ENCODE assay signal across 7 mouse cellular contexts in the genomic region with DNA sequence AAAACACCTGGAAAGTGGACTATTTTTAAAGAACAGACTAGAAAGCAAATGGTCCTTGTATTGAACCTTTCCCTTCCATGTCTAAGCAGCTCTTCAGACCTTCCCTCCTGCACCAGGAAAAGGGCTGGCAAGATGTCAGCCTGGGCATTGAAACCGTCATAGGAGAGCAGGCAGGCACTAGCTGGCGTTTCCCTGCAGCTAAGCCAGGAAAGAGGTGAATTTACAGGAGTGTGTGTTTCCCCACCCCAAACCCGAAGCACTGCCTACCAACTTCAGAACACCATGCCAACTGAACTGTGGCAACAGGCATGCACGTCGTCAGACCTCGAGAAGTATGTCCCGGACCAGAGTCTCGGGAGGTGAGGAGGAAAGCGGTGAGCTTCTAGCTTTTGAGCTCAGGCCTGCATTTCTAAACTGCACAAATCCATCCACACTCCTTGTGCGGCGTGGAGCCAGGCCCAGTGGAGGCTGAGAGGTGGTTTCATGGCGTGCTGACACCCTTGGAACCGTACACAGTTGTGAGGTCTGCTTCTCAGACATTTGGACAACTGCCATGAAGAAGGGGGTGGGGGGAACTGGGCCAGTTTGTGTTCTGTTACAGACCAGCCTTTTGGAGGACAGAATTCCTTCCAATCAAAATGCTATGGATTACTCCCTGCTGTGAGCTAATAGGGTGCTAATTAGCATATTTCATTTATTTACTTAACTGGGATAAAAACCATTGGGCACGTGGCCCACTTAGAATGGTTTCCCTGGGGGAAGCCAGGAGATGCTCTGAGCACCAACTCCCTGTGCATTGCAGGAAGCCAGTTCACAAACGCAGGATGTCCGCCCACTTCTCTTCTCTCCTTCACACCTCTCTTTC.
DNase-seq lines count a peak whose midpoint lies in the region; ATAC-seq lines count a peak whose summit lies in the region.

No protein-coding gene starts in this region.

- H3K27ac ChIP-seq in forebrain, embryonic 14.5 days (ENCODE audit: low read depth, low read length) = peak overlapping the region; percentile 71

- 24% methylated on average over 16 of the region's 16 CpGs for WGBS in forebrain, embryonic 14.5 days

- peak; percentile 35 to 42 for DNase-seq in kidney, postnatal 4 days
- DNase-seq in kidney, adult 11 months = no peak
- peak; percentile 95 for DNase-seq in forebrain, embryonic 14.5 days (ENCODE audit: low spot score)
- peak; percentile 6 for DNase-seq in left cerebral cortex, adult 11 months (ENCODE audit: low spot score)
- peak; percentile 11 to 36 for DNase-seq in right cerebral cortex, postnatal 36 days (ENCODE audit: low spot score in 2 of 2)
- DNase-seq in spleen, postnatal 14 days (ENCODE audit: low spot score in 2 of 2) = no peak

- no peaks in the 10 kb centered on the region for H3K27me3 ChIP-seq in forebrain, embryonic 14.5 days (replicated peaks; ENCODE audit: control insufficient read depth, insufficient read depth, low read length)

- peak; percentile 95 for ATAC-seq in forebrain, embryonic 14.5 days
- ATAC-seq in inflammation-experienced regulatory T-cells, adult 6 months = no peak

- peak overlapping the region; percentile 15; the same call in 1 of the 2 replicates for H3K4me2 ChIP-seq in forebrain, embryonic 14.5 days (ENCODE audit: low read length)

- peak overlapping the region; percentile 38; the same call in 1 of the 2 replicates for H3K9ac ChIP-seq in forebrain, embryonic 14.5 days (ENCODE audit: low read length)

- no peaks in the 10 kb centered on the region for H3K36me3 ChIP-seq in forebrain, embryonic 14.5 days (ENCODE audit: control insufficient read depth, insufficient read depth, low read length)

- H3K4me1 ChIP-seq in forebrain, embryonic 14.5 days (ENCODE audit: control insufficient read depth, insufficient read depth, low read length) = peaks cover 17% of the 10 kb centered on the region; the same call in 1 of the 2 replicates

- no peak overlapping the region for H3K4me3 ChIP-seq in forebrain, embryonic 14.5 days (ENCODE audit: low read depth, low read length)

- no peaks in the 10 kb centered on the region for H3K9me3 ChIP-seq in forebrain, embryonic 14.5 days (replicated peaks; ENCODE audit: control insufficient read depth, low read length)

Comparison
In these comparisons a context has a peak if more than half of its experiments do, and no peak if none do; other contexts are left out.
1. DNase-seq: peak in kidney, postnatal 4 days (2 of 2), forebrain, embryonic 14.5 days (single experiment), left cerebral cortex, adult 11 months (single experiment) and right cerebral cortex, postnatal 36 days (2 of 2); none in kidney, adult 11 months (single experiment) and spleen, postnatal 14 days (0 of 2).